Mouse (Mus musculus) thymus, adult 2 months (tissue): Measurements from ENCODE around the gene Brip1. TPM values are rescaled to one million over a fixed set of nuclear protein-coding genes. Genes with fewer than 3 reads are reported as not detected.
"Not testable (repeated sequence)": the region's sequence is repeated elsewhere in the genome, so short reads cannot be mapped to it uniquely, and the experiment has no call there.

ENCODE experiments used
- DNase-seq: peaks from one replicate; pipeline ENCODE4 v3.0.0; 2021
- H3K27ac ChIP-seq: fragments of 200-500 bp; 2 replicates; pipeline ENCODE4 v1.5.1; 2012; ENCODE audit warnings: low read length, control low read depth; ENCODE audit not compliant: control insufficient read depth, insufficient read depth
- H3K27me3 ChIP-seq: fragments of 200-500 bp; 2 replicates; pipeline ENCODE4 v1.6.1; 2012; ENCODE audit warnings: mild to moderate bottlenecking, low read length, moderate library complexity, mixed read lengths; ENCODE audit not compliant: control insufficient read depth, insufficient read depth
- H3K36me3 ChIP-seq: fragments of 200-500 bp; 2 replicates; pipeline ENCODE4 v1.6.1; 2012; ENCODE audit warnings: mild to moderate bottlenecking, low read length, moderate library complexity; ENCODE audit not compliant: control insufficient read depth, insufficient read depth
- H3K4me1 ChIP-seq: fragments of 200-500 bp; replicated peaks from 2 replicates; pipeline ENCODE4 v1.6.1; 2012; ENCODE audit warnings: low read length; ENCODE audit not compliant: control insufficient read depth, insufficient read depth
- H3K4me3 ChIP-seq: fragments of 200-500 bp; 2 replicates; pipeline ENCODE4 v1.5.1; 2012; ENCODE audit warnings: mild to moderate bottlenecking, low read length, control low read depth, moderate library complexity; ENCODE audit not compliant: control insufficient read depth, insufficient read depth
- CTCF ChIP-seq: fragments of 200-500 bp; IDR thresholded peaks from 2 replicates; pipeline ENCODE4 v1.5.1; 2012; ENCODE audit warnings: mild to moderate bottlenecking, control low read depth, low read length, moderate library complexity, borderline replicate concordance; ENCODE audit not compliant: control insufficient read depth, poor library complexity, insufficient read depth; ENCODE audit errors: extremely low read depth
- POLR2A ChIP-seq: fragments of 200-500 bp; IDR thresholded peaks from 2 replicates; pipeline ENCODE4 v1.6.1; 2012; ENCODE audit warnings: mild to moderate bottlenecking, low read length, control low read depth, moderate library complexity; ENCODE audit not compliant: control insufficient read depth, poor library complexity, insufficient read depth; ENCODE audit errors: extremely low read depth
- WGBS: fragments of 180-500 bp; shearing (Covaris S2); methylation state at CpG from one replicate; pipeline ENCODE4 v1.1.7; 2018; 5-methylcytosine and 5-hydroxymethylcytosine counted together
- polyA plus RNA-seq: library from polyadenylated mRNA; depleted of rRNA; stranded (reverse); fragments of >200 nt; gene quantifications from 2 replicates; pipeline ENCODE4 v1.2.3, GENCODE M21; 2012

Gene Brip1
- polyA plus RNA-seq, 1 experiment = 1.9 TPM

- no peaks in the 10 kb centered on the region for H3K27me3 ChIP-seq
- DNase-seq = no peak
- no peak overlapping the region for H3K4me3 ChIP-seq
- TF ChIP-seq POLR2A (no peak), CTCF (no peak)
- peaks cover 36% of the 10 kb centered on the region for H3K36me3 ChIP-seq
- no peak overlapping the region for H3K27ac ChIP-seq
- H3K4me1 ChIP-seq = peaks cover 10% of the 10 kb centered on the region
- WGBS = 94% methylated on average over 4 of the region's 4 CpGs
Measured at GRCm38 (mm10) chr11:86205876-86206275, 4.9 kb upstream of the Brip1 start.

DNA sequence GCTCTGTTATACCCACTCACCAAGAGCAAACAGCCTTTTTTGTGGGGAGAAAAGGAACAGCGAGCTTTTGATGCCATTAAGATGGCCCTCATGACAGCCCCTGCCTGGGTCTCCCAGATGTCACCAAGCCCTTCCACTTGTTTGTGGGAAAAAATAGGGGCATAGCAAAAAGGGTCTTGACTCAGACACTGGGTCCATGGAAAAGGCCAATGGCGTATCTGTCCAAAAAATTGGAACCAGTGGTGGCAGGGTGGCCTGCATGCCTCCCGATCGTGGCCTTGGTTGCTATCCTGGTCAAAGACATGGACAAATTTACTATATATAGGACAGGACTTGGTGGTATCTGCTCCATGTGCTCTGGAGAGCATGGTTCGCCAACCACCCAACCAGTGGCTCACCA is 4.0 kb upstream of the Brip1 start:
- H3K4me3 ChIP-seq = no peak overlapping the region
- H3K27ac ChIP-seq = no peak overlapping the region
- peaks cover 10% of the 10 kb centered on the region for H3K4me1 ChIP-seq
- no peaks in the 10 kb centered on the region for H3K27me3 ChIP-seq
- TF ChIP-seq POLR2A = no peak
- TF ChIP-seq CTCF = no peak
- peaks cover 36% of the 10 kb centered on the region for H3K36me3 ChIP-seq
- 98% methylated on average over 5 of the region's 5 CpGs for WGBS
- DNase-seq = no peak

- H3K4me1 ChIP-seq = peaks cover 10% of the 10 kb centered on the region
- peak overlapping the region; percentile 87 for H3K4me3 ChIP-seq
- TF ChIP-seq POLR2A (no peak), CTCF (no peak)
- peak; percentile 32 for DNase-seq
- 22% methylated on average over 16 of the region's 16 CpGs for WGBS
- peak overlapping the region; percentile 84 for H3K27ac ChIP-seq
- peaks cover 16% of the 10 kb centered on the region for H3K36me3 ChIP-seq
- H3K27me3 ChIP-seq = no peaks in the 10 kb centered on the region
Measured at GRCm38 (mm10) chr11:86201901-86202675, 1.1 kb upstream of the Brip1 start.

DNA sequence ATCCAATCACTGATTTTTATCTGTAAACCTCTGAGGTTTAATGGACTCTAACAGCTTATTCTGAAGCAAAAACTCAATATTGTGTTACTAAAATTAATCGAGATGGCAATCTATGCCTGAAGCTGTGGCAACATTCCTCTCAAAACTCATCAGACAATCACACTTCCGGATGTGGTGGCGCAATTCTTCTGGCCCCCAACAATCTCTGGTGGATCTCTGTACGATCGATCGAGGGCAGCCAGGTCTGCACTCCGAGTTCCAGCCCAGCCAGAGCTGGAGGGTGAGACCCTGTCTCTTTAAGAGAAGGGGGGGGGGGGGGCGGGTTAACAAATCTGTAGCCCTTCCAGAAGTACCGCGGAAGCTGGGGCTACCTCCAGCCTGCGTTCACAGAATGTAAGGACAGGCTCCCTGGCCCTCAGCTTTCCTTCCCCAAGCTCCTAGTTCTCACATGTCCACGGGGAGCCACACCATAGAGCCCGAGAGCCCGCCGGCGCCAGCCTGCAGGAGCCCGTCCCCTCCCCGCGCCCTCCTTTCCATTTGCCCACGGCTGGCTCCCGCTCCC is 452 bp downstream of the Brip1 start:
- DNase-seq = no peak
- 0% methylated on average over 20 of the region's 21 CpGs for WGBS
- H3K27me3 ChIP-seq = no peaks in the 10 kb centered on the region
- no peak overlapping the region for H3K27ac ChIP-seq
- TF ChIP-seq CTCF = no peak
- no peak for TF ChIP-seq POLR2A
- peaks cover 10% of the 10 kb centered on the region for H3K4me1 ChIP-seq
- 0 out of 2 replicates have a peak, but pooled peaks cover 6% of the 10 kb centered on the region for H3K36me3 ChIP-seq
- H3K4me3 ChIP-seq = peak overlapping the region; percentile 57

DNA sequence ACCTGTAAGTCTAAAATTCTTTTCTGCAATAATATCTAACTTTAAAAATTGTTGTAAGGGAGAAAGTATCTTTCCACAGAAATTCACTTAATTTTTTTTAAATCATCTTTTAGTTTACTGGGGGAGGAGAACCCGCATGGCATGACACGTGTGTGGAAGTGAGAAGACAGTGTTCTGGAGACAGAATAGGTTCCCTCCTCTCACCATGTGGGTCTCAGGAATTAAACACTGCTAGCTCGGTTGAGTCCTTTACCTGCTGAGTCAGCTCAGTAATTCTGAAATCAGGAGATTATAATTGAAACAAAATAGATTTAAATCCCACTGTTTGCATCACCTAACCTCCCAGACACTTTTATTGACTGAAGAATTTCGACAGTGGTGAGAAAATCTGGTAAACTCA is 1.3 kb downstream of the Brip1 start:
- peaks cover 10% of the 10 kb centered on the region for H3K4me1 ChIP-seq
- H3K27ac ChIP-seq = no peak overlapping the region
- WGBS = 71% methylated on average over 4 of the region's 4 CpGs
- no peak for DNase-seq
- no peak for TF ChIP-seq POLR2A
- 0 out of 2 replicates have a peak, but pooled peaks cover 2% of the 10 kb centered on the region for H3K36me3 ChIP-seq
- no peak overlapping the region for H3K4me3 ChIP-seq
- H3K27me3 ChIP-seq = no peaks in the 10 kb centered on the region

- not testable (repeated sequence) for H3K4me3 ChIP-seq, H3K4me1 ChIP-seq, H3K27me3 ChIP-seq, H3K27ac ChIP-seq, H3K36me3 ChIP-seq, DNase-seq
- WGBS = 94% methylated on average over 7 of the region's 7 CpGs
Measured at GRCm38 (mm10) chr11:86185224-86185623, 15.8 kb downstream of the Brip1 start.

- DNase-seq = no peak
- WGBS = 97% methylated on average over 3 of the region's 3 CpGs
- no peak overlapping the region for H3K27ac ChIP-seq
- H3K4me1 ChIP-seq = no peaks in the 10 kb centered on the region
- H3K27me3 ChIP-seq = no peaks in the 10 kb centered on the region
- H3K4me3 ChIP-seq = no peak overlapping the region
- H3K36me3 ChIP-seq = peaks cover 7% of the 10 kb centered on the region; the same call in 1 of the 2 replicates
- TF ChIP-seq POLR2A (no peak), CTCF (no peak)
Measured at GRCm38 (mm10) chr11:86175833-86176232, 25.2 kb downstream of the Brip1 start.
